Mouse (Mus musculus): ENCODE data around the gene Casc4. TPM values are rescaled to one million over a fixed set of nuclear protein-coding genes. Genes with fewer than 3 reads are reported as not detected.

Casc4 gene
- 18.5 and 18.8 TPM in 2 replicates for polyA plus RNA-seq (2015; fragmentation: Nextera tagmentation; extraction: Ambion mirVana)

GRCm38 (mm10) chr2:121866632-121867050 lies at the start of gene Casc4:
Gene Casc4 (plus strand): TSS chr2:121866970.
- Histone ChIP-seq H3K9me3 (no peaks in the 10 kb centered on the region), H3K9ac (peak within 1 kb of the TSS; percentile 70), H3K4me2 (peak within 1 kb of the TSS; percentile 86), H3K4me3 (peak within 1 kb of the TSS; percentile 75), H3K36me3 (no peaks in the 10 kb centered on the region), H3K27me3 (no peaks in the 10 kb centered on the region), H3K27ac (peak within 1 kb of the TSS; percentile 75), H3K4me1 (peaks cover 15% of the 10 kb centered on the region)
- peak; percentile 99 for ATAC-seq (ENCODE audit: borderline replicate concordance, extremely low read depth, low FRiP score, low TSS enrichment)
- 1% methylated on average over 37 of the region's 43 CpGs for WGBS

- Histone ChIP-seq H3K27me3 (no peaks in the 10 kb centered on the region), H3K9me3 (no peaks in the 10 kb centered on the region), H3K4me3 (no peak overlapping the region), H3K4me2 (no peak overlapping the region), H3K27ac (no peak overlapping the region), H3K36me3 (no peaks in the 10 kb centered on the region), H3K9ac (no peak overlapping the region), H3K4me1 (0 out of 2 replicates have a peak, but pooled peaks cover 4% of the 10 kb centered on the region)
- WGBS, result 81% methylated on average over 7 of the region's 7 CpGs
- ATAC-seq (ENCODE audit: borderline replicate concordance, extremely low read depth, low FRiP score, low TSS enrichment), result no peak
These were observed 45.0 kb upstream of the Casc4 start for GRCm38 (mm10) chr2:121821787-121822186.

- no peaks in the 10 kb centered on the region for H3K27me3 ChIP-seq
- ATAC-seq (ENCODE audit: borderline replicate concordance, extremely low read depth, low FRiP score, low TSS enrichment), result no peak
- 52% methylated on average over 5 of the region's 5 CpGs for WGBS
These were observed 42.1 kb upstream of the Casc4 start for GRCm38 (mm10) chr2:121824653-121825052.

GRCm38 (mm10) chr2:121826189-121826588 lies 40.6 kb upstream of the Casc4 start:
- 0 out of 2 replicates have a peak, but pooled peaks cover 4% of the 10 kb centered on the region for H3K4me1 ChIP-seq
- WGBS, result 35% methylated on average over 2 of the region's 2 CpGs
- no peaks in the 10 kb centered on the region for H3K36me3 ChIP-seq
- H3K9ac ChIP-seq, result no peak overlapping the region
- no peak overlapping the region for H3K4me2 ChIP-seq
- no peaks in the 10 kb centered on the region for H3K9me3 ChIP-seq
- ATAC-seq (ENCODE audit: borderline replicate concordance, extremely low read depth, low FRiP score, low TSS enrichment), result no peak; the same call in 1 of the 2 replicates
- H3K27me3 ChIP-seq, result no peaks in the 10 kb centered on the region
- H3K27ac ChIP-seq, result 0 out of 2 replicates have a peak overlapping the region, but pooled peaks have one; percentile 1
- no peak overlapping the region for H3K4me3 ChIP-seq

More at GRCm38 (mm10) chr2:121824653-121825052, 42.1 kb upstream of the Casc4 start:
- Histone ChIP-seq H3K36me3 (no peaks in the 10 kb centered on the region), H3K9me3 (no peaks in the 10 kb centered on the region), H3K4me1 (0 out of 2 replicates have a peak, but pooled peaks cover 4% of the 10 kb centered on the region), H3K9ac (no peak overlapping the region), H3K4me2 (no peak overlapping the region), H3K27ac (no peak overlapping the region), H3K4me3 (no peak overlapping the region)

- Histone ChIP-seq H3K9me3 (no peaks in the 10 kb centered on the region), H3K27me3 (no peaks in the 10 kb centered on the region), H3K36me3 (no peaks in the 10 kb centered on the region), H3K27ac (no peak overlapping the region), H3K4me1 (0 out of 2 replicates have a peak, but pooled peaks cover 4% of the 10 kb centered on the region), H3K9ac (no peak overlapping the region), H3K4me2 (no peak overlapping the region), H3K4me3 (no peak overlapping the region)
- no peak for ATAC-seq (ENCODE audit: borderline replicate concordance, extremely low read depth, low FRiP score, low TSS enrichment)
- WGBS, result 76% methylated on average over 3 of the region's 3 CpGs
These were observed 38.4 kb upstream of the Casc4 start for GRCm38 (mm10) chr2:121828411-121828810.

GRCm38 (mm10) chr2:121832484-121832894 lies 34.3 kb upstream of the Casc4 start:
- Histone ChIP-seq H3K9ac (no peak overlapping the region), H3K4me2 (no peak overlapping the region), H3K27me3 (no peaks in the 10 kb centered on the region), H3K9me3 (no peaks in the 10 kb centered on the region), H3K4me3 (no peak overlapping the region), H3K36me3 (no peaks in the 10 kb centered on the region), H3K4me1 (no peaks in the 10 kb centered on the region), H3K27ac (no peak overlapping the region)
- WGBS, result 5% methylated on average over 5 of the region's 5 CpGs
- ATAC-seq (ENCODE audit: borderline replicate concordance, extremely low read depth, low FRiP score, low TSS enrichment), result no peak

- H3K27ac ChIP-seq, result no peak overlapping the region
- no peak overlapping the region for H3K9ac ChIP-seq
- no peaks in the 10 kb centered on the region for H3K4me1 ChIP-seq
- H3K36me3 ChIP-seq, result no peaks in the 10 kb centered on the region
- no peak overlapping the region for H3K4me2 ChIP-seq
- H3K4me3 ChIP-seq, result no peak overlapping the region
- ATAC-seq (ENCODE audit: borderline replicate concordance, extremely low read depth, low FRiP score, low TSS enrichment), result no peak
- 25% methylated on average over 3 of the region's 3 CpGs for WGBS
- no peaks in the 10 kb centered on the region for H3K27me3 ChIP-seq
- H3K9me3 ChIP-seq, result no peaks in the 10 kb centered on the region
These were observed 31.8 kb upstream of the Casc4 start for GRCm38 (mm10) chr2:121834926-121835325.

GRCm38 (mm10) chr2:121841453-121841852 lies 25.3 kb upstream of the Casc4 start:
- Histone ChIP-seq H3K27me3 (no peaks in the 10 kb centered on the region), H3K4me1 (no peaks in the 10 kb centered on the region), H3K36me3 (no peaks in the 10 kb centered on the region), H3K9ac (no peak overlapping the region), H3K4me3 (no peak overlapping the region), H3K4me2 (no peak overlapping the region), H3K9me3 (no peaks in the 10 kb centered on the region), H3K27ac (no peak overlapping the region)
- no peak for ATAC-seq (ENCODE audit: borderline replicate concordance, extremely low read depth, low FRiP score, low TSS enrichment)
- WGBS, result 82% methylated on average over 3 of the region's 3 CpGs

GRCm38 (mm10) chr2:121842249-121842648 lies 24.5 kb upstream of the Casc4 start:
- Histone ChIP-seq H3K4me2 (no peak overlapping the region), H3K36me3 (no peaks in the 10 kb centered on the region), H3K27ac (no peak overlapping the region), H3K27me3 (no peaks in the 10 kb centered on the region), H3K9ac (no peak overlapping the region), H3K4me1 (no peaks in the 10 kb centered on the region), H3K4me3 (no peak overlapping the region), H3K9me3 (no peaks in the 10 kb centered on the region)
- WGBS, result 65% methylated on average over 3 of the region's 3 CpGs
- ATAC-seq (ENCODE audit: borderline replicate concordance, extremely low read depth, low FRiP score, low TSS enrichment), result no peak

- H3K4me1 ChIP-seq, result no peaks in the 10 kb centered on the region
- H3K9ac ChIP-seq, result no peak overlapping the region
- no peak overlapping the region for H3K4me3 ChIP-seq
- ATAC-seq (ENCODE audit: borderline replicate concordance, extremely low read depth, low FRiP score, low TSS enrichment), result no peak
- no peaks in the 10 kb centered on the region for H3K36me3 ChIP-seq
- no peak overlapping the region for H3K27ac ChIP-seq
- no peaks in the 10 kb centered on the region for H3K9me3 ChIP-seq
- H3K4me2 ChIP-seq, result no peak overlapping the region
- no peaks in the 10 kb centered on the region for H3K27me3 ChIP-seq
- WGBS, result 52% methylated on average over 8 of the region's 8 CpGs
These were observed 20.7 kb upstream of the Casc4 start for GRCm38 (mm10) chr2:121846050-121846449.

GRCm38 (mm10) chr2:121852045-121852444 lies 14.7 kb upstream of the Casc4 start:
- 27% methylated on average over 2 of the region's 2 CpGs for WGBS
- H3K9me3 ChIP-seq, result no peaks in the 10 kb centered on the region
- H3K36me3 ChIP-seq, result no peaks in the 10 kb centered on the region
- no peak overlapping the region for H3K27ac ChIP-seq
- no peaks in the 10 kb centered on the region for H3K27me3 ChIP-seq
- no peak for ATAC-seq (ENCODE audit: borderline replicate concordance, extremely low read depth, low FRiP score, low TSS enrichment)
- no peak overlapping the region for H3K9ac ChIP-seq
- no peaks in the 10 kb centered on the region for H3K4me1 ChIP-seq
- H3K4me3 ChIP-seq, result no peak overlapping the region
- H3K4me2 ChIP-seq, result no peak overlapping the region

GRCm38 (mm10) chr2:121853974-121854373 lies 12.8 kb upstream of the Casc4 start:
- H3K36me3 ChIP-seq, result no peaks in the 10 kb centered on the region
- H3K4me3 ChIP-seq, result no peak overlapping the region
- no peak for ATAC-seq (ENCODE audit: borderline replicate concordance, extremely low read depth, low FRiP score, low TSS enrichment)
- H3K27ac ChIP-seq, result no peak overlapping the region
- WGBS, result 54% methylated on average over 3 of the region's 3 CpGs
- H3K4me1 ChIP-seq, result no peaks in the 10 kb centered on the region
- no peaks in the 10 kb centered on the region for H3K9me3 ChIP-seq
- no peak overlapping the region for H3K9ac ChIP-seq
- H3K4me2 ChIP-seq, result no peak overlapping the region
- H3K27me3 ChIP-seq, result no peaks in the 10 kb centered on the region
